In genomic region chr5:43516491-43516890, GRCm38 (mm10) we compare ENCODE assay signal across 13 mouse cellular contexts. TPM values are rescaled to one million over a fixed set of nuclear protein-coding genes. Genes with fewer than 3 reads are reported as not detected.
DNase-seq lines count a peak whose midpoint lies in the region; ATAC-seq and TF ChIP-seq lines count a peak whose summit lies in the region.
"Had no signal": no experiment of that assay in that cellular context is flagged by ENCODE, and none has a peak within 500 bp of the region (broad histone marks: within the 10 kb centered on the region; RNA-seq: fewer than 3 reads in every experiment).

No protein-coding gene starts in this region.

- peak overlapping the region; percentile 64 for H3K4me2 ChIP-seq in heart, embryonic 13.5 days
- peak overlapping the region; percentile 54 for H3K4me2 ChIP-seq in intestine, postnatal 0 days (replicated peaks; ENCODE audit: low read depth)

- ATAC-seq in heart, embryonic 13.5 days (ENCODE audit: extremely low read depth, insufficient number of reproducible peaks, low FRiP score, low TSS enrichment) = no peak
- no peak for ATAC-seq in intestine, postnatal 0 days

- TF ChIP-seq POLR2A in lung, adult 2 months (IDR thresholded peaks at IDR 0.05; ENCODE audit: borderline replicate concordance, extremely low read depth, low read depth, low read length) = no peak
- TF ChIP-seq POLR2A in small intestine, adult 2 months (IDR thresholded peaks at IDR 0.05; ENCODE audit: low read depth, low read length) = no peak

- no peaks in the 10 kb centered on the region for H3K9me3 ChIP-seq in heart, embryonic 13.5 days
- no peaks in the 10 kb centered on the region for H3K9me3 ChIP-seq in intestine, postnatal 0 days (ENCODE audit: control insufficient read depth)
- H3K9me3 ChIP-seq: neural tube, embryonic 15.5 days had no signal

- no peaks in the 10 kb centered on the region for H3K27me3 ChIP-seq in heart, embryonic 13.5 days (replicated peaks)
- H3K27me3 ChIP-seq in intestine, postnatal 0 days (replicated peaks; ENCODE audit: control insufficient read depth, insufficient read depth, low read length) = no peaks in the 10 kb centered on the region
- no peaks in the 10 kb centered on the region for H3K27me3 ChIP-seq in small intestine, adult 2 months (ENCODE audit: control insufficient read depth, insufficient read depth, low read length)
- H3K27me3 ChIP-seq: neural tube, embryonic 15.5 days had no signal

- H3K9ac ChIP-seq in heart, embryonic 13.5 days = peak overlapping the region; percentile 61; the same call in 1 of the 2 replicates
- H3K9ac ChIP-seq in intestine, postnatal 0 days (ENCODE audit: low read depth, low read length) = no peak overlapping the region
- H3K9ac ChIP-seq: neural tube, embryonic 15.5 days had no signal

- WGBS in lung, adult 2 months = 37% methylated on average over 7 of the region's 7 CpGs
- 21% methylated on average over 7 of the region's 7 CpGs for WGBS in heart, embryonic 13.5 days
- WGBS in intestine, postnatal 0 days = 57% methylated on average over 7 of the region's 7 CpGs
- 68% methylated on average over 7 of the region's 7 CpGs for WGBS in small intestine, adult 2 months

- H3K27ac ChIP-seq in heart, embryonic 13.5 days (replicated peaks) = peak overlapping the region; percentile 45; the same call in 1 of the 2 replicates
- H3K27ac ChIP-seq in intestine, postnatal 0 days (ENCODE audit: low read depth, low read length) = no peak overlapping the region
- H3K27ac ChIP-seq in small intestine, adult 2 months (ENCODE audit: insufficient read depth, low read depth, low read length) = 0 out of 2 replicates have a peak overlapping the region, but pooled peaks have one; percentile 1
- H3K27ac ChIP-seq: neural tube, embryonic 15.5 days had no signal

- DNase-seq in lung, adult 2 months = no peak
- no peak for DNase-seq in lung, adult 18-20 months
- DNase-seq in urinary bladder, adult 18-20 months (ENCODE audit: low spot score in 2 of 2) = no peak
- DNase-seq in cerebellum, postnatal 36 days = no peak
- DNase-seq: cerebellum, adult 8-10 months; gastrocnemius, postnatal 14 days; kidney, adult 8-10 months; right cerebral cortex, postnatal 4 days had no signal

- H3K36me3 ChIP-seq in heart, embryonic 13.5 days = no peaks in the 10 kb centered on the region
- no peaks in the 10 kb centered on the region for H3K36me3 ChIP-seq in intestine, postnatal 0 days (ENCODE audit: control insufficient read depth, insufficient read depth)
- no peaks in the 10 kb centered on the region for H3K36me3 ChIP-seq in small intestine, adult 2 months (ENCODE audit: control insufficient read depth, insufficient read depth, low read length)
- H3K36me3 ChIP-seq: neural tube, embryonic 15.5 days had no signal

- H3K4me3 ChIP-seq in lung, adult 2 months (replicated peaks; ENCODE audit: extremely low read depth, low read depth, low read length) = peak overlapping the region; percentile 58
- H3K4me3 ChIP-seq in heart, embryonic 13.5 days = peak overlapping the region; percentile 46
- peak overlapping the region; percentile 3; the same call in 1 of the 2 replicates for H3K4me3 ChIP-seq in intestine, postnatal 0 days (ENCODE audit: low read depth, low read length)
- H3K4me3 ChIP-seq in small intestine, adult 2 months (ENCODE audit: low read depth, low read length) = peak overlapping the region; percentile 6; the same call in 1 of the 2 replicates
- H3K4me3 ChIP-seq: erythroblast, embryonic 14.5 days; neural tube, embryonic 15.5 days had no signal

- no peaks in the 10 kb centered on the region for H3K4me1 ChIP-seq in lung, adult 2 months (ENCODE audit: control insufficient read depth, insufficient read depth, low read length)
- peaks cover 19% of the 10 kb centered on the region; the same call in 1 of the 2 replicates for H3K4me1 ChIP-seq in heart, embryonic 13.5 days
- H3K4me1 ChIP-seq in intestine, postnatal 0 days (replicated peaks; ENCODE audit: control insufficient read depth, insufficient read depth, low read length) = peaks cover 7% of the 10 kb centered on the region
- peaks cover 11% of the 10 kb centered on the region; the same call in 1 of the 2 replicates for H3K4me1 ChIP-seq in small intestine, adult 2 months (ENCODE audit: control insufficient read depth, insufficient read depth, insufficient read length, low read length)
- H3K4me1 ChIP-seq: neural tube, embryonic 15.5 days had no signal

- no peak for TF ChIP-seq CTCF in lung, adult 2 months (IDR thresholded peaks at IDR 0.05; ENCODE audit: insufficient read depth, low read length)
- no peak for TF ChIP-seq CTCF in intestine, postnatal 0 days (IDR thresholded peaks at IDR 0.05; ENCODE audit: low read depth)
- no peak for TF ChIP-seq CTCF in small intestine, adult 2 months (IDR thresholded peaks at IDR 0.05; ENCODE audit: extremely low read depth, insufficient read length, insufficient replicate concordance, low read depth, low read length)

RNA-seq across cellular contexts. Expression of gene C1qtnf7, which starts 1.2 kb away (rescaled TPM):
- polyA plus RNA-seq in lung, adult 2 months (2012; rRNA removed) = 14.1 and 25.3 TPM in 2 replicates
- polyA plus RNA-seq in heart, embryonic 13.5 days (2015; fragmentation: Nextera tagmentation; extraction: Ambion mirVana) = 7.6 and 8.0 TPM in 2 replicates
- polyA plus RNA-seq in intestine, postnatal 0 days (2015; fragmentation: Nextera tagmentation; extraction: Ambion mirVana) = 3.8 and 4.3 TPM in 2 replicates
- polyA plus RNA-seq in small intestine, adult 2 months (2012; rRNA removed) = 0.37 and 0.58 TPM in 2 replicates
- polyA plus RNA-seq: erythroblast, embryonic 14.5 days had no signal

Comparison
In these comparisons a context has a peak if more than half of its experiments do, and no peak if none do; other contexts are left out.
1. H3K4me3 ChIP-seq: peak in every context shown above with its lines; median percentile 58 in lung, adult 2 months; 46 in heart, embryonic 13.5 days; 6 in small intestine, adult 2 months; 3 in intestine, postnatal 0 days.